Mouse (Mus musculus): ENCODE results near the gene Olfr160. TPM values are rescaled to one million over a fixed set of nuclear protein-coding genes. Genes with fewer than 3 reads are reported as not detected.

Olfr160 gene
- polyA plus RNA-seq, 1 experiment from 2014 or later, result not detected

DNA sequence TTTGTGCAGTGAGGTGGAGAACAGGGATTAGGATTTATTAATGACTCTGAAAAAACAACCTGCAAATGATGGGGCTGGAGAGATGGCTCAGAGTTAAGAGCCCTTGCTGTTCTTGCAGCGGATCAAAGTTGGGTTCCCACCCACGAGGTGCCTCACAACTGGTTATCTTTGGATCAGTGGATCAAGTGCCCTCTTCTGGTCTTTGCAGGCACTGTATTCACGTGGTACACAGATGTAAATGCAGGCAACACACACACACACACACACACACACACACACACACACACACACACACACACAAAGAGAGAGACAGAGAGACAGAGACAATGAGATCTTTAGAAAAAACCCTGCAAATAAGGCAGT, 28.1 kb downstream of the Olfr160 start:
- no peak overlapping the region for H3K4me3 ChIP-seq (replicated peaks; ENCODE audit: low read length)
- no peaks in the 10 kb centered on the region for H3K36me3 ChIP-seq (ENCODE audit: control insufficient read depth, insufficient read depth)
- 30% methylated on average over 3 of the region's 3 CpGs for WGBS
- no peak overlapping the region for H3K27ac ChIP-seq (ENCODE audit: low read length)
- no peak overlapping the region for H3K4me2 ChIP-seq (ENCODE audit: low read length)
- peak; percentile 54 for ATAC-seq
- H3K27me3 ChIP-seq (replicated peaks; ENCODE audit: control insufficient read depth, insufficient read depth, low read length), result no peaks in the 10 kb centered on the region
- H3K9ac ChIP-seq (replicated peaks; ENCODE audit: low read depth, low read length), result no peak overlapping the region
- no peaks in the 10 kb centered on the region for H3K4me1 ChIP-seq (replicated peaks; ENCODE audit: control insufficient read depth, insufficient read depth, low read length)
- no peaks in the 10 kb centered on the region for H3K9me3 ChIP-seq (ENCODE audit: control insufficient read depth, low read length)

- ATAC-seq, result peak; percentile 80
- H3K9ac ChIP-seq (replicated peaks; ENCODE audit: low read depth, low read length), result no peak overlapping the region
- no peak overlapping the region for H3K4me3 ChIP-seq (replicated peaks; ENCODE audit: low read length)
- H3K9me3 ChIP-seq (ENCODE audit: control insufficient read depth, low read length), result no peaks in the 10 kb centered on the region
- 63% methylated on average over 3 of the region's 3 CpGs for WGBS
- H3K4me1 ChIP-seq (replicated peaks; ENCODE audit: control insufficient read depth, insufficient read depth, low read length), result no peaks in the 10 kb centered on the region
- no peaks in the 10 kb centered on the region for H3K27me3 ChIP-seq (replicated peaks; ENCODE audit: control insufficient read depth, insufficient read depth, low read length)
- H3K36me3 ChIP-seq (ENCODE audit: control insufficient read depth, insufficient read depth), result no peaks in the 10 kb centered on the region
- no peak overlapping the region for H3K27ac ChIP-seq (ENCODE audit: low read length)
- no peak overlapping the region for H3K4me2 ChIP-seq (ENCODE audit: low read length)
These were observed 28.6 kb downstream of the Olfr160 start for GRCm38 (mm10) chr9:37687288-37687940.

DNA sequence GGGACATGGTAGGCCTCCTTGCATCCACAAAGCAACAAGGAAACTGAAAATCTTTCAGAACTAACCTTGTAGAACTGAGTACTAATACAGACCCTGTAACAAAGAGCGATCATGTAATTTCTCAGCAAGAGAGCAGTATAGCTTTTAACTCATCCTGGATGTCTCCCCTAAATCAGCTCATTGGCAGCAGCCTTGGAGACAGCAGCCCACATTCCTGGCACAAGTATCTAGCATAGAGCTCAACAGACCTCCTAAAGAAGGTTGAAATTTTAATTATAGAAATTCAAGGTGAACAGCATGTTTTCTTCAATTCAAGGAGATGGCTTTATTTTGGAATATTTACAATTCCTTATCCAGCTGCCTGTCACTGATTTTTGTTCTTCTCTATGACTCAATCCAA, 34.9 kb downstream of the Olfr160 start:
- Histone ChIP-seq H3K4me2 (ENCODE audit: low read length) (no peak overlapping the region), H3K36me3 (ENCODE audit: control insufficient read depth, insufficient read depth) (no peaks in the 10 kb centered on the region), H3K4me3 (replicated peaks; ENCODE audit: low read length) (no peak overlapping the region), H3K9ac (replicated peaks; ENCODE audit: low read depth, low read length) (no peak overlapping the region), H3K27ac (ENCODE audit: low read length) (no peak overlapping the region), H3K9me3 (ENCODE audit: control insufficient read depth, low read length) (no peaks in the 10 kb centered on the region), H3K27me3 (replicated peaks; ENCODE audit: control insufficient read depth, insufficient read depth, low read length) (no peaks in the 10 kb centered on the region), H3K4me1 (replicated peaks; ENCODE audit: control insufficient read depth, insufficient read depth, low read length) (no peaks in the 10 kb centered on the region)
- WGBS, result 96% methylated on average over 1 of the region's 1 CpGs
- no peak for ATAC-seq

GRCm38 (mm10) chr9:37675287-37675686, 40.8 kb downstream of the Olfr160 start:
- Histone ChIP-seq H3K4me3 (replicated peaks; ENCODE audit: low read length) (no peak overlapping the region), H3K9ac (replicated peaks; ENCODE audit: low read depth, low read length) (no peak overlapping the region), H3K27me3 (replicated peaks; ENCODE audit: control insufficient read depth, insufficient read depth, low read length) (no peaks in the 10 kb centered on the region), H3K4me2 (ENCODE audit: low read length) (no peak overlapping the region), H3K27ac (ENCODE audit: low read length) (no peak overlapping the region), H3K36me3 (ENCODE audit: control insufficient read depth, insufficient read depth) (no peaks in the 10 kb centered on the region), H3K4me1 (replicated peaks; ENCODE audit: control insufficient read depth, insufficient read depth, low read length) (no peaks in the 10 kb centered on the region), H3K9me3 (ENCODE audit: control insufficient read depth, low read length) (no peaks in the 10 kb centered on the region)
- ATAC-seq, result no peak
- WGBS, result 57% methylated on average over 4 of the region's 4 CpGs

GRCm38 (mm10) chr9:37670261-37670660, 45.8 kb downstream of the Olfr160 start:
- Histone ChIP-seq H3K4me1 (replicated peaks; ENCODE audit: control insufficient read depth, insufficient read depth, low read length) (no peaks in the 10 kb centered on the region), H3K27ac (ENCODE audit: low read length) (no peak overlapping the region), H3K36me3 (ENCODE audit: control insufficient read depth, insufficient read depth) (no peaks in the 10 kb centered on the region), H3K9me3 (ENCODE audit: control insufficient read depth, low read length) (no peaks in the 10 kb centered on the region), H3K9ac (replicated peaks; ENCODE audit: low read depth, low read length) (no peak overlapping the region), H3K27me3 (replicated peaks; ENCODE audit: control insufficient read depth, insufficient read depth, low read length) (no peaks in the 10 kb centered on the region), H3K4me3 (replicated peaks; ENCODE audit: low read length) (no peak overlapping the region), H3K4me2 (ENCODE audit: low read length) (no peak overlapping the region)
- WGBS, result 84% methylated on average over 3 of the region's 3 CpGs
- ATAC-seq, result no peak

DNA sequence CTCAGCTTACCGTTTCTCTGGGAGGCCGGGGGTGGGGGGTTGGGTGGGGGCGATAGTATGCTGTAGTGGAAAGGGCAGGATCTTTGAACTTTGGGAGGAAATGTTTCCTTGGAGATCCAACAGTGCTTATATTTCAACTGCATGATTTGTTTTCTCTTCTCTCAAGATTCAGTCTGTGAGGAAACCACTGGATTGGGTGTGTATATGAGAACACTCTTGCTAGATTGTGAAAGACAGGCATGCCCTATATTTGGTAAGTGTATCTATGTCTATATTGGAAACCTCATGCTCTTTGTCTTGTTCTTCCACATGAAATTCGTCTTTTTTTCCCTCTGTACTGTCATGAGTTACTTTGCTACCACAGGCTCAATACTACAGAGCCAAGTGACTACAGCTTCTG, 46.4 kb downstream of the Olfr160 start:
- Histone ChIP-seq H3K27ac (ENCODE audit: low read length) (no peak overlapping the region), H3K4me1 (replicated peaks; ENCODE audit: control insufficient read depth, insufficient read depth, low read length) (no peaks in the 10 kb centered on the region), H3K27me3 (replicated peaks; ENCODE audit: control insufficient read depth, insufficient read depth, low read length) (no peaks in the 10 kb centered on the region), H3K4me3 (replicated peaks; ENCODE audit: low read length) (no peak overlapping the region), H3K4me2 (ENCODE audit: low read length) (no peak overlapping the region), H3K9me3 (ENCODE audit: control insufficient read depth, low read length) (no peaks in the 10 kb centered on the region), H3K36me3 (ENCODE audit: control insufficient read depth, insufficient read depth) (no peaks in the 10 kb centered on the region), H3K9ac (replicated peaks; ENCODE audit: low read depth, low read length) (no peak overlapping the region)
- ATAC-seq, result no peak
- 85% methylated on average over 4 of the region's 4 CpGs for WGBS

DNA sequence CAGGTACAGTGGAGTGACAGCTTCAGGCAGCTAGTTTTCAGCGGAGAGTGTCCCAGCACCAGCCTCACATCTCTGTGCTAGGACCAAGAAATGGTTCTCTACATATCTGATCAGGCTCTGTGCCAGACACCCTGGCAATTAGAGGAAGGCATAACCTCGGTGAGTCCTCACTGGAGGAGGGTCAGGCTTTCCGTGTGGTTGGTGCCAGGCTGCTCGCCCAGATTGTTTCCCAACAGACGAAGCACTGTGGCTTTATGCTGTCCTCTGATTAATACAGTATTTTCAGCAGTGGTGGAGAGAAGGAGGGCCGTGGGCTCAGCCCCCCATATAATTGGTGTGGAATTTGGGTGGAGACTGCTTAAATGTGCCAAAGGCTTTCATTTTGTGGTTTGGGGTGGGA, 46.9 kb downstream of the Olfr160 start, which contains the start of gene Panx3:
Gene Panx3 (minus strand): TSS at position 121 of the 400 bp plus-strand sequence.
- H3K4me2 ChIP-seq (ENCODE audit: low read length), result no peak within 1 kb of the TSS
- no peak within 1 kb of the TSS for H3K27ac ChIP-seq (ENCODE audit: low read length)
- WGBS, result 56% methylated on average over 6 of the region's 6 CpGs
- H3K36me3 ChIP-seq (ENCODE audit: control insufficient read depth, insufficient read depth), result no peaks in the 10 kb centered on the region
- no peak for ATAC-seq
- H3K4me1 ChIP-seq (replicated peaks; ENCODE audit: control insufficient read depth, insufficient read depth, low read length), result no peaks in the 10 kb centered on the region
- H3K27me3 ChIP-seq (replicated peaks; ENCODE audit: control insufficient read depth, insufficient read depth, low read length), result no peaks in the 10 kb centered on the region
- no peak within 1 kb of the TSS for H3K4me3 ChIP-seq (replicated peaks; ENCODE audit: low read length)
- no peaks in the 10 kb centered on the region for H3K9me3 ChIP-seq (ENCODE audit: control insufficient read depth, low read length)
- no peak within 1 kb of the TSS for H3K9ac ChIP-seq (replicated peaks; ENCODE audit: low read depth, low read length)

DNA sequence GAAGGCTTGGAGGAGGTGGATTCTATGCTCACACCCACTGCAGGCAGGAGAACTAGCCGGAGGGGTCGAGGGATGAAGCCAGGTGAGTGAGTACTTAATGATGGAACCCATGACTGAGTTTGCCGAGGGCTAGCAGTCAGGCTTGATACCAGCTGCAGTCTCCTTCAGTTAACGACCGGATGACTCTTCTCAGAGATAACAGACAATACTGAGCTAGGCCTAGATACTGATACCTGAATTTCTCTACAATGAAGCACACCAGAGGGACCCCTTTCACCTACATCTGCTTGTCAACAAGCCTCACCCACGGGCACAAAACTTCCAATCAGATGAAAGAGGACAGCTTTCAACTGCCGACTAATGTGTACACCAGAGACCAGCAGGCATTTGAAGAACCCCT, 50.0 kb downstream of the Olfr160 start:
- WGBS, result 87% methylated on average over 7 of the region's 7 CpGs
- H3K4me1 ChIP-seq (replicated peaks; ENCODE audit: control insufficient read depth, insufficient read depth, low read length), result no peaks in the 10 kb centered on the region
- H3K4me3 ChIP-seq (replicated peaks; ENCODE audit: low read length), result no peak overlapping the region
- no peak overlapping the region for H3K9ac ChIP-seq (replicated peaks; ENCODE audit: low read depth, low read length)
- no peak overlapping the region for H3K27ac ChIP-seq (ENCODE audit: low read length)
- H3K27me3 ChIP-seq (replicated peaks; ENCODE audit: control insufficient read depth, insufficient read depth, low read length), result 0 out of 2 replicates have a peak, but pooled peaks cover 2% of the 10 kb centered on the region
- H3K36me3 ChIP-seq (ENCODE audit: control insufficient read depth, insufficient read depth), result no peaks in the 10 kb centered on the region
- no peaks in the 10 kb centered on the region for H3K9me3 ChIP-seq (ENCODE audit: control insufficient read depth, low read length)
- no peak overlapping the region for H3K4me2 ChIP-seq (ENCODE audit: low read length)
- ATAC-seq, result no peak

- 0 out of 2 replicates have a peak, but pooled peaks cover 2% of the 10 kb centered on the region for H3K27me3 ChIP-seq (replicated peaks; ENCODE audit: control insufficient read depth, insufficient read depth, low read length)
- ATAC-seq, result no peak
- no peaks in the 10 kb centered on the region for H3K4me1 ChIP-seq (replicated peaks; ENCODE audit: control insufficient read depth, insufficient read depth, low read length)
- no peaks in the 10 kb centered on the region for H3K9me3 ChIP-seq (ENCODE audit: control insufficient read depth, low read length)
- WGBS, result 73% methylated on average over 2 of the region's 2 CpGs
- no peak overlapping the region for H3K4me3 ChIP-seq (replicated peaks; ENCODE audit: low read length)
- no peak overlapping the region for H3K4me2 ChIP-seq (ENCODE audit: low read length)
- H3K27ac ChIP-seq (ENCODE audit: low read length), result no peak overlapping the region
- H3K9ac ChIP-seq (replicated peaks; ENCODE audit: low read depth, low read length), result no peak overlapping the region
- H3K36me3 ChIP-seq (ENCODE audit: control insufficient read depth, insufficient read depth), result no peaks in the 10 kb centered on the region
These were observed 51.4 kb downstream of the Olfr160 start for GRCm38 (mm10) chr9:37664604-37665003.

GRCm38 (mm10) chr9:37663210-37663609, 52.8 kb downstream of the Olfr160 start:
- 71% methylated on average over 1 of the region's 1 CpGs for WGBS
- no peak overlapping the region for H3K27ac ChIP-seq (ENCODE audit: low read length)
- no peaks in the 10 kb centered on the region for H3K9me3 ChIP-seq (ENCODE audit: control insufficient read depth, low read length)
- no peak for ATAC-seq
- H3K4me1 ChIP-seq (replicated peaks; ENCODE audit: control insufficient read depth, insufficient read depth, low read length), result no peaks in the 10 kb centered on the region
- 0 out of 2 replicates have a peak, but pooled peaks cover 2% of the 10 kb centered on the region for H3K27me3 ChIP-seq (replicated peaks; ENCODE audit: control insufficient read depth, insufficient read depth, low read length)
- no peak overlapping the region for H3K4me3 ChIP-seq (replicated peaks; ENCODE audit: low read length)
- no peaks in the 10 kb centered on the region for H3K36me3 ChIP-seq (ENCODE audit: control insufficient read depth, insufficient read depth)
- no peak overlapping the region for H3K9ac ChIP-seq (replicated peaks; ENCODE audit: low read depth, low read length)
- H3K4me2 ChIP-seq (ENCODE audit: low read length), result no peak overlapping the region

Measured in forebrain, embryonic 16.5 days (tissue).